Mouse (Mus musculus) midbrain, embryonic 10.5 days (tissue): ENCODE results near the gene H2-M10.2. TPM values are rescaled to one million over a fixed set of nuclear protein-coding genes. Genes with fewer than 3 reads are reported as not detected.
"Not testable (repeated sequence)": the region's sequence is repeated elsewhere in the genome, so short reads cannot be mapped to it uniquely, and the experiment has no call there.

ENCODE experiments used
- DNase-seq: peaks from one replicate; pipeline ENCODE4 v3.0.0-alpha.2; 2017; ENCODE audit warnings: low spot score
- H3K27ac ChIP-seq: fragments of 300-500 bp; sonication (generic); replicated peaks from 2 replicates; pipeline ENCODE4 v1.5.1; 2016; ENCODE audit warnings: mild to moderate bottlenecking
- H3K27me3 ChIP-seq: fragments of 300-500 bp; sonication (generic); 2 replicates; pipeline ENCODE4 v1.6.1; 2016; ENCODE audit warnings: low read depth, mild to moderate bottlenecking; ENCODE audit not compliant: poor library complexity, severe bottlenecking
- H3K36me3 ChIP-seq: fragments of 300-500 bp; sonication (generic); 2 replicates; pipeline ENCODE4 v1.6.1; 2016; ENCODE audit warnings: mild to moderate bottlenecking, moderate library complexity
- H3K4me1 ChIP-seq: fragments of 300-500 bp; sonication (generic); 2 replicates; pipeline ENCODE4 v1.6.1; 2016
- H3K4me3 ChIP-seq: fragments of 300-500 bp; sonication (generic); 2 replicates; pipeline ENCODE4 v1.5.1; 2016; ENCODE audit warnings: mild to moderate bottlenecking, moderate library complexity
- H3K9me3 ChIP-seq: fragments of 300-500 bp; sonication (generic); replicated peaks from 2 replicates; pipeline ENCODE4 v1.6.1; 2016; ENCODE audit warnings: mild to moderate bottlenecking
- WGBS: fragments of 180-500 bp; shearing (Covaris S2); methylation state at CpG from one replicate; pipeline ENCODE4 v1.1.7; 2016; 5-methylcytosine and 5-hydroxymethylcytosine counted together
- polyA plus RNA-seq: library from polyadenylated mRNA; unstranded; fragments of >200 nt; fragmentation: Nextera tagmentation; extraction: Ambion mirVana; gene quantifications from 2 replicates; pipeline ENCODE4 v1.2.1, GENCODE M21; 2016

H2-M10.2 gene
- 0.16 and 0.17 TPM in 2 replicates for polyA plus RNA-seq

GRCm38 (mm10) chr17:36286390-36286789, at the start of gene H2-M10.2:
Gene H2-M10.2, minus strand, starts transcription at chr17:36286490.
- H3K36me3 ChIP-seq = peaks cover 19% of the 10 kb centered on the region
- peaks cover 11% of the 10 kb centered on the region for H3K9me3 ChIP-seq
- DNase-seq = no peak
- WGBS = 90% methylated on average over 2 of the region's 2 CpGs
- no peaks in the 10 kb centered on the region for H3K4me1 ChIP-seq
- no peaks in the 10 kb centered on the region for H3K27me3 ChIP-seq
- no peak within 1 kb of the TSS for H3K4me3 ChIP-seq
- no peak within 1 kb of the TSS for H3K27ac ChIP-seq

DNA sequence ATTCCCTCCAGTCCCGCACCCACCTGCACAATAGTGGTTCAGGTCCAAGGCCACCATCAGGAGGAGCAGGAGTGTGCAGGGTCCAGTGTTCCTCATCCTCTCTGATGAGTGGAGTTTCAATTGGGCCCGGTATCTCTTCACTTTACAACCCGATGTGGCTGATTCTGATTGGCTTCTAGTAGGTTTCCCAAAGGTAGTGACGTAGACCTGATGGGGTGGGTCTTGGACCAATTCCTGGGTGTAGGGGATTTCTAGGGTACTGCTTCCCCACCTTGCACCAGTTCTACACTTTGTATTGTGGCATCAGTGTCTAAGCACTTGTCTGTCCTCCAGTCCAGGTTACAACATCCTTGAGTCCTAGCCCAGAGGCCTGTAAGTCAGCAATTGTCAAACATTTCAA, 39.8 kb upstream of the H2-M10.2 start, which contains the start of gene H2-M10.1:
H2-M10.1 (minus strand) TSS at position 101 of the 400 bp plus-strand sequence.
- Histone ChIP-seq H3K4me1 (no peaks in the 10 kb centered on the region), H3K4me3 (no peak within 1 kb of the TSS), H3K27me3 (no peaks in the 10 kb centered on the region), H3K27ac (no peak within 1 kb of the TSS), H3K9me3 (no peaks in the 10 kb centered on the region), H3K36me3 (no peaks in the 10 kb centered on the region)
- DNase-seq = no peak
- WGBS = 88% methylated on average over 4 of the region's 4 CpGs

DNA sequence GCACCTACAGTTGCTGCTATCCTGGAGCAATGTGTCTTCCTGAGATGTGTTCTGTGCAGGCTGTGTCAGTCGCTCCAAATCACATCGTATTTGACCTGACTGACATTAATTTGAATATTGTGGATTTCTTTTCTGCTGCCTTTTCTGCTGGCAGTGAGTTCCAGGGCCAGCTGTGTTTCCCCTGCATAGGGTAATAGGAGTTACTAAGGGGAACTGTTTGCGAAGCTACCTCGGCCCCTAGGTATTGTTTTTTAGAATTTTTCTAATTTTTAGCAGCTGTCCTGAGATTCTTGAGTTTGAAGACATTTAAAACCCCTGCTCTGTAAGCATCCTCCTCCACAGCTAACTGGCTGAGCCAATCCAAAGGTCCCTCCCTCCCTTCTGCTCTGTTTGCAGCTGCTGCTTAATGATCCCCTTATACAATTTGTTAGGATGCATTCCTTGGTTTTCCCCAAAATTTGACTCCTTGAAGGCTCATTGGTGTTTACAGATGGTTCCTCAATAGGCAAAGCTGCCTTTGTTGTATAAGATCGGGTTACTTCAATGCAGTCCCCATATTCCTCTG, 29.5 kb upstream of the H2-M10.2 start:
- H3K9me3 ChIP-seq = no peaks in the 10 kb centered on the region
- H3K36me3 ChIP-seq = no peaks in the 10 kb centered on the region
- H3K4me1 ChIP-seq = peaks cover 6% of the 10 kb centered on the region; the same call in 1 of the 2 replicates
- no peak for DNase-seq
- peak overlapping the region; percentile 68 for H3K4me3 ChIP-seq
- H3K27ac ChIP-seq = peak overlapping the region; percentile 85
- no peaks in the 10 kb centered on the region; the same call in 1 of the 2 replicates for H3K27me3 ChIP-seq
- WGBS = 31% methylated on average over 5 of the region's 5 CpGs

DNA sequence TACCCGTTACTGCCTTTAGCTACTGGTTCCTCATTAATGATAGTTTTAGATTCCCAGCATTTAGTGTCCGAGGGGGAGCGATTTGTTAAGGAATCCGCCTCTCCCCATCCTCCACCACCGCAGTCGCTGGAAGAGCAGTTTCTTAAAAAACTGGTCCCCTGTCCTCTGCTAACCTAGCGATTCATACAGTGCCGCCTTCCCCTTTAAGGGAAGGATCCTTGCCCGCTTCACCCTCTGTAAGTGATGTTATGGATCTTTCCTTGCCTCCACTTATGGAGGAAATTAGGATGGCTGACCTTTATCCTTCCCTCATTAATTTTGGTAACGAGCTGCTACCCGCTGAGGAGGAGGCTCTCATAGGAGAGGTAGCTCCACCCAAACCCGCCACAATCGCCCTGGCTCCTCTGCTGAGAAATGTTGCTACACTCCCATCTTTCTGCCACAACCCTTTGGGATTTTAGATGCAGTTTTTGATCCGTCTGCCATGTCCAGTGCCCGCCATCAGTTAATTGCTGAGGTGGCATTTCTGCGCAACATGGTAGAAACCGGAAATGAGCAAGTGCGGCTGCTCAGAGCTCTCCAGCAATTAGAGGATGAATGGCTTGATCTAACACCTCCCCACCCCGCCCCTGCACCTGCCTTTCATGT, 28.9 kb upstream of the H2-M10.2 start:
- Histone ChIP-seq H3K36me3 (no peaks in the 10 kb centered on the region), H3K9me3 (no peaks in the 10 kb centered on the region), H3K4me3 (peak overlapping the region; percentile 68), H3K27ac (peak overlapping the region; percentile 85), H3K27me3 (no peaks in the 10 kb centered on the region; the same call in 1 of the 2 replicates), H3K4me1 (peaks cover 6% of the 10 kb centered on the region; the same call in 1 of the 2 replicates)
- under 1% methylated on average over 19 of the region's 19 CpGs for WGBS
- peak; percentile 59 for DNase-seq

DNA sequence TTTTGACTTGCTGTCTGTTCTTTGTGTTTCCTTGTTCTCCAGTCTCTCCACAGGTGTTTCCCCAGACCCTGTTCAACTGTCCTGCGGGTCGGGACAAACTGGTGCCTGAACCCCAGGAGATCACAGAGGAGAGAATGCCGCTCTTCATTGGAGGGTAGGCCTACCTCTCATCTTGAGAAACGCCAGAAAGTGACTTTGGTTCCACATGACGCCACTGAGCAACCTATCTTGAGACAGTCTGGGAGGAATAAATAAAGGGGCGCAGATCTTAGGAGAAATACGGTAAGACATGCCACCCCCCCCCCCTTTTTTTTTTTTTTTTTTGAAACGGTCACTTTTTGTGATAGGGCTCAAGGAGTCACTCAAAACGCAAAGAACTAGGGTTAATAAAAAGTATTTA, 28.2 kb upstream of the H2-M10.2 start:
- no peaks in the 10 kb centered on the region; the same call in 1 of the 2 replicates for H3K27me3 ChIP-seq
- peak overlapping the region; percentile 85 for H3K27ac ChIP-seq
- WGBS = 3% methylated on average over 9 of the region's 9 CpGs
- H3K9me3 ChIP-seq = no peaks in the 10 kb centered on the region
- H3K4me1 ChIP-seq = peaks cover 6% of the 10 kb centered on the region; the same call in 1 of the 2 replicates
- no peaks in the 10 kb centered on the region for H3K36me3 ChIP-seq
- peak; percentile 21 for DNase-seq
- H3K4me3 ChIP-seq = peak overlapping the region; percentile 68

DNA sequence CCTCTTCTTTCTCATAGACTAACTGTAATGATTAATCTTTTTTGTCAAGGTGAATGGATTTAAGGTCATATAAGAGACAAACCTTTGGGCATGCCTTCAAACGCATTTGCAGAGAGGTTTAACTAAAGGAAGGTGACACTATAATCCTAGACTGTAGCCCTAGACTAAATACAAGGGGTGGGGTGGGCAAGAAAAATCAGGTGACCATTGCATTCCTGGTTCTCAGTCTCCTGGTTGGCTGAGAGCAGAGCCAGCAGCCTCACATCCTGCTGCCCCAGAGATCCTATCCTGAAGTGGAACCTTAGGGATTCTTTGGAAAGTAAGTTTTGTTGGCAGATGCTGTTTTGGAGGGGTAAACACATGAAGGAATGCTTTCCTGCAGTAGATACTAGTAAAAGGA, 23.0 kb upstream of the H2-M10.2 start:
- WGBS = 34% methylated on average over 1 of the region's 1 CpGs
- DNase-seq = no peak
- Histone ChIP-seq H3K36me3 (no peaks in the 10 kb centered on the region), H3K9me3 (no peaks in the 10 kb centered on the region), H3K27me3 (no peaks in the 10 kb centered on the region), H3K4me3 (no peak overlapping the region), H3K4me1 (no peaks in the 10 kb centered on the region), H3K27ac (no peak overlapping the region)

GRCm38 (mm10) chr17:36308855-36309254, 22.6 kb upstream of the H2-M10.2 start:
- not testable (repeated sequence) for H3K4me3 ChIP-seq, H3K36me3 ChIP-seq, H3K9me3 ChIP-seq, H3K27me3 ChIP-seq, H3K27ac ChIP-seq, H3K4me1 ChIP-seq
- 5% methylated on average over 3 of the region's 3 CpGs for WGBS
- peak; percentile 48 for DNase-seq

DNA sequence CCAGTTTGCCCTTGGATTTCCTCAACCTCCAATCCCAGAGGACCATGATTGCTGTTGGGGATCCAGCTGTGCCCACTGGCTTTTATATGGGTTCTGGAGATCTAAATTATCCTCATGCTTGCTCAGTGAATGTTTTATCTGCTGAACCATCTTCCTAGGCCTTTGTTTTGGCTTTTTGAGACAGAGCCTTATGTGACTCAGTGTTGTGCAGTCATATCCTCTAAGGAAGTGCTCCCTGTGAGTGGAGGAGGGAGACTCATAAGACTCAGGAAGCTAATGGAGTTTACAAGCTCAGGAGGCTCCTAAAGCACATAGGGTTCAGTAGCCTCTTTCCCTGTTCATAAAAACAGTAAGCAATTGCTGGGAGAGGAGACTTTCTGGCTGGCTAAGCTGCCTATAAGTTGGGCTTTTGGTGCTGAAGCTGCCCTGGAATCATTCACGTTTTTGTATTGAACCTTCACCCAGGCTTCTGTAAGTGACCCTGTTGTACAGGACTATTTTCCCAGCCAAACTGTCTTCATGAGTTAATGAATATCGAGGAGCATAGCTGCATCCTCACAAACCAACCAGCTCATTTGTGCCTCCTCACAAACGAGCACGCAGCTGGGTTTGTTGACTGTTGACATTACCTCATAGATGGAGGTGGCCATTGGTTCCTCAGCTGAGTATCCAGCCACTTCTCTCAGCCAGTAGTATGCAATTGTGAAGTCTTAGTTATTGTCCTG, 4.6 kb downstream of the H2-M10.2 start:
- Histone ChIP-seq H3K27me3 (no peaks in the 10 kb centered on the region), H3K27ac (no peak overlapping the region), H3K36me3 (peaks cover 61% of the 10 kb centered on the region), H3K4me3 (no peak overlapping the region), H3K9me3 (peaks cover 12% of the 10 kb centered on the region), H3K4me1 (no peaks in the 10 kb centered on the region)
- no peak for DNase-seq
- WGBS = 92% methylated on average over 4 of the region's 4 CpGs

- Histone ChIP-seq H3K27me3 (no peaks in the 10 kb centered on the region), H3K4me1 (peaks cover 30% of the 10 kb centered on the region), H3K4me3 (no peak overlapping the region), H3K9me3 (no peaks in the 10 kb centered on the region), H3K27ac (no peak overlapping the region), H3K36me3 (peaks cover 68% of the 10 kb centered on the region)
- 96% methylated on average over 4 of the region's 4 CpGs for WGBS
- DNase-seq = no peak
Measured at GRCm38 (mm10) chr17:36274776-36275175, 11.5 kb downstream of the H2-M10.2 start.

DNA sequence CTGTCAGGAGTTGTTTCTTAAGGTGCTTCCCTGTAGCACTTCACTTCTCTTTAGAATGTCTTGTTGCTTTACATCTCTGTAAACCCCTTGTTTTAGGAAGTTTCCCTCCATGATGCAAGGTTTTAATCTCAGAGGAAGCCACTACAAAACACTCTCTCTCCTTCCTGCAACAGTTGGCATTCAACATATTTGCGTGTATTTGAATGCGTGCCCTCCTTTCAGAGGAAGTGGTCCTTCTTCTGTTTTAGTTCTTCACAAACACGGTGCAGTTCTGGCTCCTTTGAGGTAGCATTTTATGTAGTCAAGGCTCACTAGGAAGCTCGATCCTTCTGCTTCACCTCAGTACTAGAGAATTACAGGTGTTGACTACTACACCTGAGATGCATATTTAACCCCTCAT, 12.5 kb downstream of the H2-M10.2 start:
- Histone ChIP-seq H3K4me1 (peaks cover 31% of the 10 kb centered on the region), H3K9me3 (no peaks in the 10 kb centered on the region), H3K36me3 (peaks cover 61% of the 10 kb centered on the region), H3K4me3 (no peak overlapping the region), H3K27me3 (no peaks in the 10 kb centered on the region), H3K27ac (no peak overlapping the region)
- DNase-seq = no peak
- WGBS = 96% methylated on average over 4 of the region's 4 CpGs

DNA sequence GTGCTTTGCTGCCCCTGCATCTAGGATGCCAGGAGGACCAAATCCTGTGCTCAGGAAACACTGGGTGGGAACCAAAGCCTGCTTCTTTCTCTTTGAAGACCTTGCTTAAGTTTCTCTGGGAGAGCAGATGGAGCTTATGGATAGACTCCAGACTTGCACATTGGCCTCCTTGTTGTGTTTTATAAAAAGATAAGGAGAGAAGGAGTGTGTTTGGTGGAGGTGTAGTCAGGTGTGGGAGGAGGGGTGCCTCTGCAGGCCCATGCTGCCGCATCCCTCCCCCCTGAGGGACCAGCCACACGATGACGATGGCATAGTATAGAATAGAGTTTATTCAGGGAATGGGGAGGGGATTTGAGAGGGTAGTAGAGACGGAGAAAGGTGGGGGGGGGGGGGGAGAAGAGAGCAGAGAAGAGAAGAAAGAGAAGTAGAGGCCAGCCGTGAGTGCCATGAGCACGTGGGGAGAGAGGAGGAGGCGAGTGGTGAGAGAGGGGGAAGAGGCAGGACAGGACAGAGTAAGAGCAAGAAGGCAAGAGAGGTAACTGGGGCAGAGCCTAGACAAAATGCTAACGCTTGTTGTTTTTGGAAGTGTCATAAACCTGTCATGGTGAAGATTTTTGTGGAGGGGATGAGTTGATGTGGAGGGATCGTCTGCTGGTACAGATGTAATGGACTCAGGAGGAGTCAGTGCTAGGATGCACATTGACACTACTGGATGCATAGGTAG, 13.5 kb downstream of the H2-M10.2 start:
- Histone ChIP-seq H3K4me1 (peaks cover 31% of the 10 kb centered on the region), H3K9me3 (no peaks in the 10 kb centered on the region), H3K4me3 (peak overlapping the region; percentile 80), H3K36me3 (peaks cover 62% of the 10 kb centered on the region), H3K27ac (peak overlapping the region; percentile 99; the same call in 1 of the 2 replicates), H3K27me3 (no peaks in the 10 kb centered on the region)
- DNase-seq = no peak
- 88% methylated on average over 9 of the region's 9 CpGs for WGBS

DNA sequence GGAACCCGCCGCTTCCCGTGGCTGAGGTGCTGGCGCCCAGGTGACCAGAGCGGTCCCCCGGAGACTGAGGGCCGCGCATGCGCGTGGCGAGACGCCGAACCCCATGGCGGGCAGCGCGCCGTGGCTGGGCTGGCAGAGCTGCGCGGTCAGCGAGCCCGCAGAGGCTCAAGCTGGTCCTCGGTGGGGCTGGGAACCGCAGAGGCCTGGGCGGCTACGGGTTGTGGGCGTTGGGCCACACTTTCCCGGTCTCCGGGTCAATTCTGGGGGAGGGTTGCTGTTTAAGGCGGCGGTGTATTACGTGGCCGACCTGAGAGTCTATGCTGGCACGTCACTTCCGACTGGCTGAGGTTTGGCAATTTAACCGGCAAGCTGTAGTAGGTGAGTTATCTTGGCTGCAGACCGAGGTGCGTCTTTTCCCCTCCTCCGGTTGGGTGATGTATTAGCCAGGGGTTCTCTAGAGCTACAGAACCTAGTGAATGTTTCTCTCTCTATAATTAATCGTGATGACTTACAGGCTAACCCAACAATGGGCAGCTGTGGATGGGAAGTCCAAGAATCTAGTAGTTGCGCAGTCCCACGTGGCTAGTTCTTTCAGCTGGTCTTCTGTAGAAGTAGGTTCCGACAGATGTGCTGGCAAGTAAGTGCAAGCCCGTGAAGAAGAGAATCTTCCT, 14.6 kb downstream of the H2-M10.2 start, which contains the start of gene Trim39:
Trim39 (minus strand) TSS at position 662 of the 671 bp plus-strand sequence.
- Histone ChIP-seq H3K4me3 (peak within 1 kb of the TSS; percentile 80), H3K27ac (peak within 1 kb of the TSS; percentile 99), H3K36me3 (peaks cover 64% of the 10 kb centered on the region), H3K27me3 (no peaks in the 10 kb centered on the region), H3K9me3 (no peaks in the 10 kb centered on the region), H3K4me1 (peaks cover 31% of the 10 kb centered on the region)
- DNase-seq = peak; percentile 89
- 2% methylated on average over 43 of the region's 43 CpGs for WGBS
